34 mouse cellular contexts compared by ENCODE assay signal in genomic region chr16:19151110-19151509, GRCm38 (mm10).
"Had no signal": no experiment of that assay in that cellular context is flagged by ENCODE, and none has a peak within 500 bp of the region (broad histone marks: within the 10 kb centered on the region; RNA-seq: fewer than 3 reads in every experiment).

No protein-coding gene starts in this region.

- H3K36me3 ChIP-seq: heart, embryonic 10.5 days; heart, embryonic 12.5 days; heart, embryonic 13.5 days; heart, embryonic 15.5 days; hindbrain, embryonic 10.5 days; hindbrain, embryonic 12.5 days; hindbrain, embryonic 13.5 days; hindbrain, embryonic 15.5 days; intestine, embryonic 15.5 days; kidney, embryonic 15.5 days had no signal

- H3K27me3 ChIP-seq: heart, embryonic 12.5 days; heart, embryonic 13.5 days; heart, embryonic 15.5 days; hindbrain, embryonic 12.5 days; hindbrain, embryonic 13.5 days; hindbrain, embryonic 15.5 days; intestine, embryonic 15.5 days; kidney, embryonic 15.5 days had no signal

- DNase-seq: heart, postnatal 10 days; heart, postnatal 14 days; heart, postnatal 36 days; heart, postnatal 4 days; kidney, adult 11 months; kidney, adult 18-20 months; kidney, adult 2 months; kidney, adult 8-10 months; kidney, adult 9 months; kidney, postnatal 10 days; kidney, postnatal 14 days; kidney, postnatal 25 days; kidney, postnatal 36 days; kidney, postnatal 4 days; layer of hippocampus, adult 9-11 months; layer of hippocampus, postnatal 36 days had no signal

- H3K9me3 ChIP-seq: heart, embryonic 10.5 days; heart, embryonic 12.5 days; heart, embryonic 15.5 days; hindbrain, embryonic 10.5 days; hindbrain, embryonic 12.5 days; hindbrain, embryonic 13.5 days; hindbrain, embryonic 15.5 days; intestine, embryonic 15.5 days; kidney, embryonic 15.5 days had no signal

- H3K9ac ChIP-seq: heart, embryonic 12.5 days; heart, embryonic 13.5 days; heart, embryonic 15.5 days; hindbrain, embryonic 12.5 days; hindbrain, embryonic 13.5 days; hindbrain, embryonic 14.5 days; hindbrain, embryonic 15.5 days; intestine, embryonic 15.5 days; kidney, embryonic 15.5 days had no signal

- H3K4me2 ChIP-seq: heart, embryonic 11.5 days; heart, embryonic 12.5 days; heart, embryonic 13.5 days; heart, embryonic 15.5 days; hindbrain, embryonic 12.5 days; hindbrain, embryonic 13.5 days; hindbrain, embryonic 14.5 days; hindbrain, embryonic 15.5 days; intestine, embryonic 15.5 days; kidney, embryonic 15.5 days had no signal

- H3K4me3 ChIP-seq: heart, embryonic 10.5 days; heart, embryonic 12.5 days; heart, embryonic 13.5 days; heart, embryonic 15.5 days; hindbrain, embryonic 10.5 days; hindbrain, embryonic 12.5 days; hindbrain, embryonic 13.5 days; hindbrain, embryonic 15.5 days; intestine, embryonic 15.5 days; kidney, embryonic 15.5 days had no signal

- H3K4me1 ChIP-seq: heart, embryonic 10.5 days; heart, embryonic 12.5 days; heart, embryonic 13.5 days; heart, embryonic 15.5 days; hindbrain, embryonic 10.5 days; hindbrain, embryonic 12.5 days; hindbrain, embryonic 13.5 days; hindbrain, embryonic 15.5 days; intestine, embryonic 15.5 days; kidney, embryonic 15.5 days had no signal

- H3K27ac ChIP-seq: heart, embryonic 10.5 days; heart, embryonic 13.5 days; heart, embryonic 15.5 days; hindbrain, embryonic 10.5 days; hindbrain, embryonic 12.5 days; hindbrain, embryonic 13.5 days; hindbrain, embryonic 14.5 days; hindbrain, embryonic 15.5 days; hindbrain, postnatal 0 days; intestine, embryonic 15.5 days; kidney, embryonic 15.5 days; kidney, postnatal 0 days had no signal

- ATAC-seq: hindbrain, embryonic 16.5 days; hindbrain, postnatal 0 days; inflammation-experienced regulatory T-cells, adult 6 months; intestine, embryonic 15.5 days; intestine, embryonic 16.5 days; intestine, postnatal 0 days had no signal
